Mouse (Mus musculus): ENCODE data around the gene Gnaz. TPM values are rescaled to one million over a fixed set of nuclear protein-coding genes. Genes with fewer than 3 reads are reported as not detected.

Gnaz gene
- polyA plus RNA-seq, 2 experiments: 2.2 to 2.5 TPM

- WGBS (ENCODE audit: insufficient replicate concordance): 74% methylated on average over 14 of the region's 14 CpGs
- Histone ChIP-seq H3K27me3 (ENCODE audit: control insufficient read depth, insufficient read depth, low read length) (no peaks in the 10 kb centered on the region), H3K4me1 (replicated peaks; ENCODE audit: control insufficient read depth in 2 of 2, insufficient read depth in 2 of 2, low read length in 1 of 2) (0 out of 4 replicates have a peak, but pooled peaks cover 0 to 2% of the 10 kb centered on the region in 2 experiments), H3K9ac (replicated peaks) (no peak overlapping the region), H3K4me2 (ENCODE audit: low read depth) (no peak overlapping the region), H3K27ac (no peak overlapping the region), H3K9me3 (ENCODE audit: control insufficient read depth, low read length) (no peaks in the 10 kb centered on the region), H3K4me3 (ENCODE audit: insufficient read depth in 1 of 2, low read depth in 2 of 2, low read length in 2 of 2) (no peak overlapping the region), H3K36me3 (replicated peaks; ENCODE audit: control insufficient read depth, insufficient read depth, low read depth) (no peaks in the 10 kb centered on the region)
- DNase-seq (ENCODE audit: low read depth in 3 of 3, low spot score in 3 of 3) (no peak), ATAC-seq (ENCODE audit: insufficient read depth) (no peak)
- TF ChIP-seq EP300 (IDR thresholded peaks at IDR 0.05; ENCODE audit: low read depth) (no peak), CTCF (IDR thresholded peaks at IDR 0.05; ENCODE audit: low read depth) (no peak)
Measured at GRCm38 (mm10) chr10:74924274-74924673, 42.7 kb upstream of the Gnaz start.

- ATAC-seq (ENCODE audit: insufficient read depth) (no peak), DNase-seq (ENCODE audit: low read depth in 3 of 3, low spot score in 3 of 3) (no peak)
- no peak overlapping the region for H3K27ac ChIP-seq
- no peak overlapping the region for H3K4me2 ChIP-seq (ENCODE audit: low read depth)
- H3K4me1 ChIP-seq (replicated peaks; ENCODE audit: control insufficient read depth in 2 of 2, insufficient read depth in 2 of 2, low read length in 1 of 2): 0 out of 4 replicates have a peak, but pooled peaks cover 0 to 2% of the 10 kb centered on the region in 2 experiments
- H3K36me3 ChIP-seq (replicated peaks; ENCODE audit: control insufficient read depth, insufficient read depth, low read depth): no peaks in the 10 kb centered on the region
- H3K9ac ChIP-seq (replicated peaks): no peak overlapping the region
- H3K4me3 ChIP-seq (ENCODE audit: insufficient read depth in 1 of 2, low read depth in 2 of 2, low read length in 2 of 2): no peak overlapping the region
- no peaks in the 10 kb centered on the region for H3K9me3 ChIP-seq (ENCODE audit: control insufficient read depth, low read length)
- 13% methylated on average over 21 of the region's 21 CpGs for WGBS (ENCODE audit: insufficient replicate concordance)
- TF ChIP-seq CTCF (IDR thresholded peaks at IDR 0.05; ENCODE audit: low read depth) (peak; percentile 78), EP300 (IDR thresholded peaks at IDR 0.05; ENCODE audit: low read depth) (no peak)
- no peaks in the 10 kb centered on the region for H3K27me3 ChIP-seq (ENCODE audit: control insufficient read depth, insufficient read depth, low read length)
Measured at GRCm38 (mm10) chr10:74925324-74925723, 41.7 kb upstream of the Gnaz start.

GRCm38 (mm10) chr10:74928276-74928675, 38.7 kb upstream of the Gnaz start:
- TF ChIP-seq EP300 (IDR thresholded peaks at IDR 0.05; ENCODE audit: low read depth) (no peak), CTCF (IDR thresholded peaks at IDR 0.05; ENCODE audit: low read depth) (no peak)
- H3K36me3 ChIP-seq (replicated peaks; ENCODE audit: control insufficient read depth, insufficient read depth, low read depth): no peaks in the 10 kb centered on the region
- H3K9me3 ChIP-seq (ENCODE audit: control insufficient read depth, low read length): no peaks in the 10 kb centered on the region
- DNase-seq (ENCODE audit: low read depth in 3 of 3, low spot score in 3 of 3): no peak
- 60% methylated on average over 7 of the region's 7 CpGs for WGBS (ENCODE audit: insufficient replicate concordance)
- no peak overlapping the region for H3K4me3 ChIP-seq (ENCODE audit: insufficient read depth in 1 of 2, low read depth in 2 of 2, low read length in 2 of 2)
- H3K27ac ChIP-seq: no peak overlapping the region
- H3K9ac ChIP-seq (replicated peaks): no peak overlapping the region
- no peaks in the 10 kb centered on the region for H3K27me3 ChIP-seq (ENCODE audit: control insufficient read depth, insufficient read depth, low read length)
- H3K4me2 ChIP-seq (ENCODE audit: low read depth): no peak overlapping the region
- H3K4me1 ChIP-seq (replicated peaks; ENCODE audit: control insufficient read depth in 2 of 2, insufficient read depth in 2 of 2, low read length in 1 of 2): 0 out of 4 replicates have a peak, but pooled peaks cover 0 to 2% of the 10 kb centered on the region in 2 experiments
- no peak for ATAC-seq (ENCODE audit: insufficient read depth)

GRCm38 (mm10) chr10:74929578-74929977, 37.4 kb upstream of the Gnaz start:
- H3K4me2 ChIP-seq (ENCODE audit: low read depth): no peak overlapping the region
- H3K36me3 ChIP-seq (replicated peaks; ENCODE audit: control insufficient read depth, insufficient read depth, low read depth): no peaks in the 10 kb centered on the region
- H3K27ac ChIP-seq: no peak overlapping the region
- no peaks in the 10 kb centered on the region for H3K27me3 ChIP-seq (ENCODE audit: control insufficient read depth, insufficient read depth, low read length)
- no peak overlapping the region for H3K9ac ChIP-seq (replicated peaks)
- DNase-seq (ENCODE audit: low read depth in 3 of 3, low spot score in 3 of 3) (no peak), ATAC-seq (ENCODE audit: insufficient read depth) (no peak)
- TF ChIP-seq CTCF (IDR thresholded peaks at IDR 0.05; ENCODE audit: low read depth): peak; percentile 65
- no peak for TF ChIP-seq EP300 (IDR thresholded peaks at IDR 0.05; ENCODE audit: low read depth)
- H3K4me3 ChIP-seq (ENCODE audit: insufficient read depth in 1 of 2, low read depth in 2 of 2, low read length in 2 of 2): no peak overlapping the region
- H3K4me1 ChIP-seq (replicated peaks; ENCODE audit: control insufficient read depth in 2 of 2, insufficient read depth in 2 of 2, low read length in 1 of 2): 0 out of 4 replicates have a peak, but pooled peaks cover 0 to 2% of the 10 kb centered on the region in 2 experiments
- 46% methylated on average over 6 of the region's 6 CpGs for WGBS (ENCODE audit: insufficient replicate concordance)
- no peaks in the 10 kb centered on the region for H3K9me3 ChIP-seq (ENCODE audit: control insufficient read depth, low read length)

GRCm38 (mm10) chr10:74930541-74930940, 36.4 kb upstream of the Gnaz start:
- no peak for ATAC-seq (ENCODE audit: insufficient read depth)
- TF ChIP-seq CTCF (IDR thresholded peaks at IDR 0.05; ENCODE audit: low read depth): no peak
- no peak for TF ChIP-seq EP300 (IDR thresholded peaks at IDR 0.05; ENCODE audit: low read depth)

More at GRCm38 (mm10) chr10:74930541-74930940, 36.4 kb upstream of the Gnaz start:
- Histone ChIP-seq H3K4me1 (replicated peaks; ENCODE audit: control insufficient read depth in 2 of 2, insufficient read depth in 2 of 2, low read length in 1 of 2) (no peaks in the 10 kb centered on the region), H3K4me3 (ENCODE audit: insufficient read depth in 1 of 2, low read depth in 2 of 2, low read length in 2 of 2) (no peak overlapping the region), H3K9ac (replicated peaks) (no peak overlapping the region), H3K4me2 (ENCODE audit: low read depth) (no peak overlapping the region), H3K27me3 (ENCODE audit: control insufficient read depth, insufficient read depth, low read length) (no peaks in the 10 kb centered on the region), H3K27ac (no peak overlapping the region), H3K9me3 (ENCODE audit: control insufficient read depth, low read length) (no peaks in the 10 kb centered on the region), H3K36me3 (replicated peaks; ENCODE audit: control insufficient read depth, insufficient read depth, low read depth) (no peaks in the 10 kb centered on the region)
- DNase-seq (ENCODE audit: low read depth in 3 of 3, low spot score in 3 of 3): no peak
- WGBS (ENCODE audit: insufficient replicate concordance): 54% methylated on average over 3 of the region's 3 CpGs

Data from liver, embryonic 14.5 days (tissue).